Mouse (Mus musculus) v-Abl transformed pro-B cells (cell line): ENCODE measurements around the gene Supt3.

Experiments used
- in situ Hi-C, 2 experiments: fragments of 400-800 bp; cut with MboI; formaldehyde crosslinking; loops; one replicate each; pipeline ENCODE4 v1.15.1; 2025; ENCODE audit not compliant: unreplicated experiment in 2 of 2

Gene Supt3

DNA sequence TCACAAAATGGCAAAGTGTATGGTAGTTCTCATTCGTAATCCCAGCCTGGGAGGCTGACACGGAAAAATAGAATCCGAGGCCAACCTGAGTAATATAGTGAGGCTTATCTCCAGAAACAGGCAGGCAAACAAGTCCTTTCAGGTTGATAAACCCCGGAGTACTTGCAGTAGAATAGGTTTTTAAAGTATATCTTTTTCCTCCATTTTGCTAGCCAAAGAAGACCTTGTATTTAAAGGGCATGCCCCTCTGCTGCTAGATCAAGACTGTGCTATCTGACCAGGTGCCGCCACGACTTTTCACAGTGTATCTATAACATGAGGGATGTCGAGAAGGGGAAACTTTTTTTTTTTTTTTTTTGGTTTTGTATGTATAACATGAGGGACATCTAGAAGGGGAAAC is 324.1 kb downstream of the Supt3 start:
- in situ Hi-C loops, result no loop called here

DNA sequence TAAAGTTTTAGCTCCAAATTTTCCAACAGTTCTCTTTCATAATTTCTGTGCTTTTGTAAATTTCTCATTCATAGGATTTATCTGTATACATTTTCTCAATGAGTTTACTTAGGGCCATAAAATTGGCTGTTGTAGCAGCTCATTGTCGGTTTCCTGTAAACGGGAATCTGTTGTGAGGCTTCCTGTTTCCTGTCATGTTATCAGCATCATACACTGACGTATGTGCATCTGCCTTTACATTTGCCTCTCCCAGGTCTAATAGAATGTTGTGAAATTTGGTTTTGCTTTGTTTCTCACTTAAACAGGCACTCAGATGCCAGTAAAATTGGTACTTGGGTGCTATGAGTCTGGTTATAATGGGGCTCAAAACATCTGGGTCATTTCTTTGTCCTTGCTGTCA is 338.4 kb downstream of the Supt3 start:
- in situ Hi-C loops, result no loop called here

DNA sequence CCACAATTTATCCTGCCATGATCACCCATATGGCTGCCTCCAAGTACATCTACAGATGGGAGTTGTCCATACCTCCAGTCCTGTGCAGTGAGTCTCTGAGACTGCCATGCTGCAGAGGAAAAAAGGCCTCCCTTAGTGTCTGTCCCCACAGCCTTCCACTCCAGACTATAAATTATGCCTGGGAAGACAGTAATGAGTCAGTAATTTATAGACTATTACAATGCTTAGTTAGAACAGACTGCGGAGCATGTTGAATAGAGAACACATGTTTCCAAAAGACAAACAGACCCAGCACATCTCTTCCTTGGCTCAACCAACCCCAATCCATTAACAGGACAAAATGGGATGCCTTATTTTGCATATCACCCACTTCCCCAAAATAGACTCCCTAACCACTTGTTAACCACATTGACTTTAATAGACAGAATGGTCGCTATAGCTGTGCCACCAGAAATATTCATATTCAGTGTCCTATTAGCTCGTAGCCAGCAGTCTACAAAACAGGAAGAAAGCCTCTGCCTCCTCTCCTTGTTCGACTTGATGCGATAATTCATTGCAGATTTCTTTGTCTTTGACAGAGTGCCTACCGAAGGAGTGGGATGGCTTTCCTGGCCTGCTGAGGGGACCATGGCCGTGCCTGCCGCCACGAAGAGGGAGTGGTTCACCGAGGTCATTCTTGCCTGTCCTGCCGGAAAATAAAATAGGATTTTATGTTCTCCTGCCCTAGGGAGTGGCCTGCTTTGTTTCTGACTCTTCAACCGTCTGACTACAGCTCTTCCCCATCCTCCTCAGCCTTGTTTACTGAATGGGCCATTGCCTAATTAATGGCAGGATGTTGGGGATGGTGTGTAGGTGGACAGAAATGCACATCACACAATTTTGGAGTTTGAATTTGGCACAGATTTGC is 341.9 kb downstream of the Supt3 start:
- in situ Hi-C loops, result no loop called here

DNA sequence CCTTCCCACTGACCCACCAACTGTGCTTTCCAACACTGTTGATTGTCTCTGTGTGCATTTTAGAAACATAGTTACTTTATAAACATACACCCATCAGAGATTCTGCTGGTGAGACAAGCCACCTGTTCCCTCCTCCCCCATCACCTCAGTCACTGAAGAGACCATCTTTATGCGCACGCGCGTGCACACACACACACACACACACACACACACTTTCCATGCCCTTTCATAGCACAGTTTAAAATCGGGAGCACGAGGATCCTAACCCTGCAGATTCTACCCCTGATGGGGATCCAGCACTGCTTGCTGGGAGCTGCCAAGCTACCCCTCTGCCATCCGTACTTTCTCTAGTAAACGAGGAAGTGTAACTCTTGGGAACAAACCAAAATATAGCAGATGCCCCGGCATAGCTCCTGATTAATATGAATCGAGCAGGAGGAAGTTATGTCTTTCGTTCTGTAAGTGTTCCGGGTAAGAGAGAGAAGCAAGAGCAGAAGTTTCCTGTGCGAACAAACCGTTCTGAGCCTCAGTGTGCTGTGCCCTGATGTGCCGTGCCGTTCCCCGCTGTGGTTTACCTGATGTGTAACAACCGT is 342.8 kb downstream of the Supt3 start:
- in situ Hi-C loops, result no loop called here

DNA sequence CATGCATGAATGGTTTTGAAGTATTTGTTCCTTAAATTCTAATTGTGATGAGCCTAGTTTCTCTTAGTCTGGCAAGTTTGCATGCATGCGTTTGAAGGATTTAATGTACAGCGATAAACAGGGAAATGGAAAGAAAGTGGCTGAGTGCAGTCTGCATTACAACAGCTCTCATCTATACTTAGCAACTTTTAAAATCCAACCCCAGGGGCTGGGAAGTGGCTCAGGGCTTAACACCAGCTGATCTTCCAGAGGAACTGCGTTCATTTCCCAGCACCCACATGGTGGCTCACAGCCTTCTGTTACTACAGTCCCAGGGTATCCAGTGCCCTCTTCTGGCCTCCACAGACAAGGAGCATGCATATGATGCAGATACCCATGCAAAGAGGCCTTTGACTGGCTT is 346.9 kb downstream of the Supt3 start:
- in situ Hi-C loops, result no loop called here

DNA sequence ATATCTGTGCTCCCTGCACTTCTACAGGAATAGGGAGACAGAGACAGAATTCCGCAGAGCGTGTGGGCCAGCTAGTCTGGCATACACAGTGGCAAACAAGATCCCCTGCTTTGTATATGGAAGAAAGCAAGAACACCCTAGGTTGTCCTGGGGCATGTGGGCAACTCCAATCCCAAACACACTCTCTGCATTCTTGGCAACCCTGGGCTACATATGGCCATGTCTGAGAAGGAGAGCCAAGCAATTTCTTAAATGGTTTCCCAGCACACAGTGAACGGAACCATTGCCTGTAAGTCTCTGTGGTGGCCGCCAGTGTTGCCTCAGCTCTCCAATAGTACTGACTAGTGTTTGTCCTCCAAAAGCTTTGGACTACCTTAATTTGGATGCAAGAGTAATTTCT is 351.7 kb downstream of the Supt3 start:
- in situ Hi-C loops, result no loop called here

DNA sequence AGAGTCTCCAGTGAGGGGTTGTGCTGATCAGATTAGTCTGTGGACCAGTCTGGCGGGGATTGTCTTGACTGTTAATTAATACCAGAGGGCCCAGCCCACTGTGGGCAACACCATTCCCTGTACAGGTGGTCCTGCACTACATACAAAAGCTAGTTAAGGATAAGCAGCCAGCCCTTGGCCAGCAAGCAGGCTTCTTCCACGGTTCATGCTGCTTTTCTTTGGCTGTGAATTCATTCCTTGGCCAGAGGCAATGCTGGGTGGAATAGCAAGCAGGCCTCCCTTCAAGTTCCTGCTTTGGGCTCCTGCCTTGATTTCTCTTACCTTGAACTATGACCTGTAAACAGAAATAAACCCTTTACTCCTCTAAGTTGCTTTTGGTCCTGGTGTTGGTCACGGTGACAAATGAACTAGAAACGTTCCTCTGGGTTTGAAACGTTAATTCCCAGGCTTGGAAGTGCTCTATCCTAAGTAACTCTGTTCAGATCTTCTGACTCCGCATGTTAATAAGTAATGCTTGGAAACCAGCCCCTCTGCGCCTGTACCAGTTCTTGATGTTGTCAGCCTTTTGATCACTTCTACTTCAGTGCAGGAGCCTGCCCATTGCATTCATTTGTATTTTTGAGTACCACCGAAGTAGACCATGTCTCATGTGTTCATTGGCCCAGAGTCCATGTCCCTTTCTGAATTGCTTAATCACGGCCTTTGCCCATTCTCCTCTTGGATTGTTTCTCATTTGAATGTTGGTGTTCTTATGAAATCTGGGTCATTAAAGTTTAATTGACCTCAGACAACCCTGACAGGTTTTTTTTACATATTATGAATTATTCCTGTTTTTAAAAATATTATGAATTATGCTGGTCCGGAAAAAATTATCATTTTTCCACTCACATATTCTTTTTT is 356.8 kb downstream of the Supt3 start:
- in situ Hi-C loops, result no loop called here

DNA sequence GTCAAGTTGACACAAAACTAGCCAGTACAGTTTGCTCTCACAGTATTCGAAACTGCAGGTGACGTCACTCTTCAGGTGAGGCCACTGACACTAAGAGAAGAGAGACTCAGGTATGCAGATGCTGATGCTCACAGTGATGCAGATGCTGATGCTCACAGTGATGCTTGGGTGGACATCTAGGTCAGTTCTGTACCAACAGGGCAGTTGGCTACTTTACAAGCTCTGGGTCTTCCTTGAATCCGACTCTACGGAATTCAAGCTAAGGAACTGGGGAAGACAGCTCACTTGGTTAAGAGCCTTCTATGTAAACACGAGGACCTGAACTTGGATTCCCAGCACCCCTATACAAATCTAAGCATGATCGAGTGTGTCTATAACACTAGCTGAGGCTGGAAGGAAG is 359.5 kb downstream of the Supt3 start:
- in situ Hi-C loops, result no loop called here

DNA sequence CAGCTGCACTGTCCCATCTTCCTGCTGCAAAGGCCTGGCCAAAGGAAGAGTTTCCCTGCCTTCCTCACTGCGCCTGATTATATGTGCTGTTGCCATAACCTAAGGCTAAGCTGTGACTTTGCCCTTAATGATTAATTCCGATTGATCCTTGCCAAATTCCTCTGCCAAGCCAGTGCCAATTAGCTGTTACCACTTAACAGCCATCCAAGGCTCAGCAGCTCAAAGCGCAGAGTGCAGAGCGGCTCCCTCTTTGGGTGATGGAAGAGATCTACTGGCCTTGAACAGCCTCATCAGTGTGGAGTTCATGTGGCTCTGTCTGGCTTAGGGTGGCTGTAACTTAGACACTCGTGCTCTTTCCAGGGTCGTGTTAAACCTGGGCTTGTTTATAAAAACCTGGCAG is 366.1 kb downstream of the Supt3 start:
- in situ Hi-C loops, result no loop called here

DNA sequence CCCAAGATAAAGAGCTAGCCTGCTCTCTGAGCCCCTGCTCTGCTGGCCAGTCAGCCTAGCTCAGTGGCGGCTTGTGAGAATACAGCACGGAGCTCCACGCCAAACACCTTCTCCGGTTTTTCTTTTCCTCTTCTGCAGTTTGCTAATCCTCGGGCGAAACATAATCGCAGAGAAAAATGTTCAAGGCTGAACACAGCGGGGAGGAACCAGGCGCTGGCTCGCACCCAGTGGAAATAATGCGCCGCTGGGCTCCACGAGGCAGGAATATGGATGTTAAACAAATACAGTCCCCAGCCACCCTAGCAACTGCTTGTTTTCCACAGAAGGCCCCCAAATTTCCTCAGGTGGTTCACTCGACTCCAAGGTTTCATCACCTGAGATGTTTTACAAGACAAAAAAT is 367.7 kb downstream of the Supt3 start:
- in situ Hi-C loops, result no loop called here

DNA sequence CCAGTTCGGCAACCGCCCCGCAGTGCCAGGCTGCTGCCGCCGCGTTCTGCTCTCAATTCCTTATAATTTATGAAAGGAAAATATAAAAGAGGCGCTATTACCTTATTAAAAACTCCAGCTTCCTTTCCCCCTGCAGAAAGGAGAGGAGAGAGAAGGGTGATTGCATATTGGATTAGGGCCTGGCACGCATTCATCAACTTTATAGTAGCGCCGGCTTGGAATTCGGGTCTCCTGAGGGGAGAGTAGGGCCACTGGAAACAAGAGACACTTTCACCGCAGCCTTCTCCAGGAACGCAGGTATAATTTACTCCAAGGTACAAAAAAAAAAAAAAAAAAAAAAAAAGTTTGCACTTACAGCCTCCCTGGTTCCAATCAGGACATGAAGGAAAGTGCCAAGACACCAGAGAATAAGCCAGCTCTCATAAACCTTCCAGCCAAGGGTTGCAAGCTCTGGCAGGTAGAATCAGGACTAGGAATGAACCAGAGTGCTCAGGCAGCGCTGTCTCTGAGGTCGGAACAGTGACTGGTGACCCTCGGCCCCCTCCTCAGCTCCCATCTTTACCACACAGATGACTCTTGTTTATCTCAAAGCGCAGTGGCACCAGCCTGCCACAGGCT is 374.5 kb downstream of the Supt3 start:
- in situ Hi-C loops, result no loop called here

DNA sequence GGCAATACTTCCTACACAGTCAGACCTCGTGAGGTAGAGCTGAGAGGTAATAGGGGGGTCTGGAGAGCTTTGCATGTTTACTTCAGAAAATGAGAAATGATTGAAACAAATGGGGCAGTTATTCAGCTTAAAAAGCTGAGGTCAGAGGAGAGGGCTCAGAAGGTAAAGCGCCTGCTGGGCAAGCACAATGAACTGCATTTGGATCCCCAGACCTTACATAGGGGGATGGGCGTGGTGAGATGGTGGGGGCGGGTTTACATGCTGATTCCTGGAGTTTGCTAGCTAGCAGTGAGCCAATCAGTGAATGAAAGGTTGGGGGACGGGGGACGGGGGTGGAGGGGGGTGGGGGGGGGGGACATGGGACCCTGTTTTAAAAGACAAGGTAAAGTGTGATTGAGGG is 376.8 kb downstream of the Supt3 start:
- in situ Hi-C loops, result no loop called here

DNA sequence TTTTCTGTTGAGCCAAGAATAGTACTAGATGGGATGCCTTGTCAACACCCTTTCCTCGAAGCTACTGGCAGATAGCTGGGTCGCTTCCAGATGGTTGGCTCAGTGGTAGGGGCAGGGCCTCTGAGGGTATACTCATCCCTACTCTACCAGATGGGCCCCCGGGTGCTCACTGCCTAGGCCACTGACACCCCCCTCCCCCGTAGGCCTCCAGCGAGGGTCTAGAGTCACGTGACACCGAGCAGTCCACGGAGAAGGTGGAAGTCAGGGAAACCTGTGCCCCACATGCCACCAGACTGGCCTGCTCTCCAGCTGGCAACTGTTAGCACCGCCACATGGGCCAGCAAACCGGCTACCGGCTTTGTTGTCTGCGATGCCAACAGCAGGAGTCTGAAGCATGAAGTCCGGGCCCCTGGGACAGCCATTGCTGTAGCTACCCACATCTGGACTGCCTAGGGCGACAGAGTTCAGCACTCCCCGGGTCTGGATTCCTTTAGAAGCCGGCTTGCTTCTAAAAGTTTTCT is 381.3 kb downstream of the Supt3 start:
- in situ Hi-C loops, result no loop called here

DNA sequence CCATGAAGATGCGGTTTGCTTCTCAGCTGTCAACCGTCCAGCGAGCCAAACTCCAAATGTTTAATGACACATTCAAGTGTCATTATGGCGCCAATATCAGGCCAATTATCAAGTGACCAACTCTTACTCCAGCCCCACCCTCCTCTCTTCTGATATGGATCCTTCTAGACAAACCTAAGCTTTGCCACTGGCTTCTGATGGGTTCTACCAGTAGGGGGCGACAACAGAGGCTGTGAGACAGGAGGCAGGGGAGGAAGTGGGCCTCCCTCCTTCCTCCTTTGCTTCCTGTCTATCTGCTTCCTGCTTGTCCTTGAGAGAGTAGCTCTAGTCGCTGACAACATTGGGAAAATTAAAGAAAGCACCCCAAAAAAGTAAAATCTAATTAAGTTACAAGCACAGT is 383.7 kb downstream of the Supt3 start:
- in situ Hi-C loops, result no loop called here

DNA sequence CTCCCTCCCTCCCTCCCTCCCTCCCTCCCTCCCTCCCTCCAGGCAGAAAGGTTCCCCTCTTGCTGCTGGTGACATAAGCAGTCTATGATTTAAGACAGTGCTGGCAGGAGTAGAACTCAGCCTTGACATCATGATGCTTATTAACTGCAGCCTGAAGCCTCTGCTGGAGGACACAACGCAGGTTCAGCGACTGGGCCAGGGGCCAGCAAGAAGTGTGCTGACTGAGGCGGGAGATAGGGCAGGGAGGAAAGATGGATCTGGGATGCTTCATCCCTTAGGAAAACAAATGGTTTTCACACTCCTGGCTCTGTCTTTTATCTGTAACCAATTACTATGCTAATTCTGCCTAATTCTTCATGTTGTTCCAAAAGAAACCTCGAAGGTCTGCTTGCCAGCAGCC is 388.8 kb downstream of the Supt3 start:
- in situ Hi-C loops, result no loop called here
